Mouse (Mus musculus) heart, postnatal 4 days (tissue): ENCODE data around the gene Cmc4. TPM values are rescaled to one million over a fixed set of nuclear protein-coding genes. Genes with fewer than 3 reads are reported as not detected.

ENCODE experiments used
- DNase-seq: peaks from one replicate; pipeline ENCODE4 v3.0.0; 2021
- total RNA-seq, 2 experiments: library from RNA; stranded (reverse); gene quantifications; 2 replicates each; pipeline ENCODE4 v1.2.3; 2021

The Cmc4 gene
- total RNA-seq: 10 to 100 TPM in 1 of 2 experiments, 1 to 10 TPM in 1; 9.9 to 12.5 TPM

GRCm38 (mm10) chrX:75415936-75416785 lies at the start of gene Cmc4, which contains the start of the genes Mtcp1 and Brcc3:
Gene Cmc4 (minus strand): TSS chrX:75416584.
Gene Mtcp1 (minus strand): TSS chrX:75416588.
Gene Brcc3 (plus strand): TSS chrX:75416628.
- peak; percentile 88 for DNase-seq

GRCm38 (mm10) chrX:75454597-75454996 lies 38.2 kb upstream of the Cmc4 start:
- no peak for DNase-seq

DNA sequence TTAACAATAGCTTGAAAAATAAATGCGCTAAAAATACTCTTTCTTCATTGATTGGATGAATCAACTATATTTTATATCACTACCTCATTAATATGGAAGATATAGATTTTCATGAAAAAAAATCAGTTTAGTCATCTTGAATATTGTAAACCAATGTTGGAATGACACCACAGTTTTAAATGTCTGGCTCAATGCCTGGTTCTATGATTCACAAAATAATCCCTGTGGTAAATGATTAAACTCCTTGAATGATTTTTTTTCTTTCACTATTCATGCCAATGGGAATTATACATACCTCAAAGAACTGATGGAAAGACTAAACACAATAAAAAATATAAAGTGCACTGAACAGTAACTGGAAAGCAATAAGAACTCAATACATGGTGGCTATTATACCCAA lies 6.7 kb downstream of the Cmc4 start:
- no peak for DNase-seq

DNA sequence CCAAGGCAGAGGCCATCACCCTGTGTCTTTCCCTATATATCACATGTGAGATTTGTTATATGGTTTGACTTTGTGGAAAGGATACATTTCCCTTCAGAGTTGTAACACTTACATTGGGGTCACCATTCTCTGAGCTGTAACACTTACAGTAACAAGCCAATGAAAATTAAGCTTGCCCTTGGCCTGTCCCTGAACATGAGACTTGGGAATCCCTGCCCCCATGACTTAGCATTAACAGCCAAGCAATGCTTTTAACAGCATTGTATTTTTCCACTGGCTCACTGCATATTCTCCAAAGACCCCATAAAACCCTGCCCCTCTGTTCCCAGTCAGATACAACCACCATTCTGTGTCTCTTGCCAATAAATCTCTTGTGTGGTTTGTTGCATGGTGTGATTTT lies 13.0 kb downstream of the Cmc4 start:
- DNase-seq: no peak

- DNase-seq: no peak
These were observed 13.7 kb downstream of the Cmc4 start for GRCm38 (mm10) chrX:75402668-75403067.

DNA sequence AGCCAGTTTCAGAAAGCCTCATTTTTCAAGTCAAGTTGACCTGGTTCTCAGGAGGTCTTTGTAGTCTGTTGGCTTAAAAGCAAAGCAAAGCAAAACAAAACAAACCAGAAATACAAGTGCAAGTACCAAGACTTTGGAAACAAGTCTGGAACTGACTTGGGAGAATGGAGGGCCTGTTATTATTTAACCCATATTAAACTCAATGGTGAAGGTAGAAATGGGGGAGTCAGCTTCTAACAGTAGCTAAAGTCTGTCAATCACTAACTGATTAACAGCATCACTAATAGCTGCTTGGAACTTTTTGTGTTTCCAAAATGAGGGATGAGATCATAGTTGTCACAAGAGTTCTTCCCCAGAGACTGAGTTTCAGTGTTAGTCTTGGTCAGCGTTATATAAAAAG lies 16.9 kb downstream of the Cmc4 start:
- DNase-seq: no peak

- DNase-seq: peak; percentile 64
These were observed 34.1 kb downstream of the Cmc4 start, which contains the start of the genes Fundc2 and F8 for GRCm38 (mm10) chrX:75382195-75382771. Gene Fundc2 (plus strand): TSS chrX:75382399. Gene F8 (minus strand): TSS chrX:75382615.

DNA sequence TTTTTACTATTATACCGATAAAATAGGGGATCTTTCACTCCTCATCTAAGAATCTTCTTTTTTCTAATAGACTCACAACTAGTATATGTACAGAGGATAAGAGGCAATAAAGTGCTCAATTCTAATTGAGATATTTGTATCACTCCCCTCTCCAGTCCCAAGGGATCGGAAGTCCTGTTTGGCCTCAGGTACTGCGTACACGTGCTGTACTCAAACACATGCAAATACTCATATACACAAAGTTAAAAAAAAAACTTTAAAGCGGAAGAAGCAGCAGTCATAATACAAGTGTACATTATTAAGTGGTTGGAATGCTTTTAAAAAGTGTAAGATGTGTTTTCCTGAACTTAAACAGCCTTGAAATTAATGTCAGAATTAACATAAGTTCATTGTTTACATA lies 34.7 kb downstream of the Cmc4 start:
- no peak for DNase-seq

GRCm38 (mm10) chrX:75381176-75381575 lies 35.2 kb downstream of the Cmc4 start:
- no peak for DNase-seq

DNA sequence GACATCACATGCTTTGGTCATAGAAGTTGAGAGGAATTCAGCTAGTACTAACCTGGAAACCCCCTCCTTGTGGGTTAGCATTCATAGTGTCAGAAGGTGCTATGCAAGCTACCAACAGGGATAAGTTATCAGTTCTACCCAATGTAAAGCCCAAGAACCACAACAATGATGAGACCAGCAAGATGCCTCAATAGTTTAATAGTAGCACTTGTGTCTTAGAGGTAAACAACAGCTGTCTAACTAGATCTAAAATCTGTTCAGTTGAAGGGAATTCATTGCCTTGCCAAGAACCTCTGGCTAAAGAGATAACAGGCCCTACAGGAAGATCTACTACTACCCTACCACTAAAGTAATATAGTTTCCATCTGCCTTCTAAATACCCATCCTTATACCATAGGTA lies 39.6 kb downstream of the Cmc4 start:
- no peak for DNase-seq

- no peak for DNase-seq
These were observed 43.5 kb downstream of the Cmc4 start for GRCm38 (mm10) chrX:75372666-75373425.

DNA sequence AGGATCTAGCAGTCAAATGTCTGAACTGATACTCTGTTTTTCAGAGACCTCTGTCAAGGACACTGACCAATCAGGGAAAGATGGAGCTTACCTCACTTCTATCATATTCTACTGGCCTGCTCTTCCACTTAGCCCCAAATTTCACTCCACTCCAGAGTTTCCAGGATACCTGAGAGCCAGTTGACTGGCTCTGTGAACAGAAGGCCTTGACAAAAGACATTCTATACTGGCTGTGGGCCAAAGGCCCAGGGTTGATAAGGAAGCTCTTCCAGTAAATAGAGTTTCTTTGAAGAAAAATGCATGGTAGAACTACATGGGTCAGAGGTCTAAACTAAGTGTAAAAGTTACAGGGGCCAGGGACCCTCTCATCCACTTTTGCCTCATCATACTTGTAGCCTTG lies 46.2 kb downstream of the Cmc4 start:
- DNase-seq: peak; percentile 11

Other genes with a start within 250 kb of the Cmc4 start
- 100 to 1,000 TPM; 119 to 139 TPM for gene Fundc2, start 34.2 kb downstream of the Cmc4 start, total RNA-seq
- gene F8, start 34.0 kb downstream of the Cmc4 start, total RNA-seq: 1 to 10 TPM; 1.9 to 2.9 TPM
- gene Mtcp1, start within 50 bp of the Cmc4 start, total RNA-seq: 1 to 10 TPM; 6.0 to 8.1 TPM
- gene Brcc3, start within 50 bp of the Cmc4 start, total RNA-seq: 10 to 100 TPM; 25.9 to 28.8 TPM
- 10 to 100 TPM; 68.8 to 72.5 TPM for gene Vbp1, start 97.7 kb upstream of the Cmc4 start, total RNA-seq
- under 1 TPM; 0.09 to 0.14 TPM for gene Rab39b, start 161.6 kb upstream of the Cmc4 start, total RNA-seq